Mouse (Mus musculus) heart, adult 2 months (tissue): Measurements from ENCODE around the gene Scd1. TPM values are rescaled to one million over a fixed set of nuclear protein-coding genes. Genes with fewer than 3 reads are reported as not detected.
"Not testable (repeated sequence)": the region's sequence is repeated elsewhere in the genome, so short reads cannot be mapped to it uniquely, and the experiment has no call there.

ENCODE experiments used
- DNase-seq, 2 experiments: peaks; one replicate each; pipeline ENCODE4 v3.0.0; 2021
- H3K27ac ChIP-seq: fragments of 200-600 bp; 2 replicates; pipeline ENCODE4 v1.8.1; 2022
- H3K27me3 ChIP-seq: fragments of 200-500 bp; 2 replicates; pipeline ENCODE4 v1.6.1; 2012; ENCODE audit warnings: mild to moderate bottlenecking, low read length, inconsistent platforms, mixed read lengths; ENCODE audit not compliant: control insufficient read depth, insufficient read depth
- H3K36me3 ChIP-seq: fragments of 200-500 bp; 2 replicates; pipeline ENCODE4 v1.6.1; 2012; ENCODE audit warnings: low read length, inconsistent platforms; ENCODE audit not compliant: control insufficient read depth, insufficient read depth
- H3K4me1 ChIP-seq: fragments of 200-500 bp; 2 replicates; pipeline ENCODE4 v1.6.1; 2011; ENCODE audit warnings: low read length; ENCODE audit not compliant: control insufficient read depth, insufficient read depth
- H3K4me3 ChIP-seq: fragments of 200-600 bp; 2 replicates; pipeline ENCODE4 v1.8.1; 2022
- H3K79me2 ChIP-seq: fragments of 200-500 bp; replicated peaks from 2 replicates; pipeline ENCODE4 v1.6.1; 2012; ENCODE audit warnings: mild to moderate bottlenecking, inconsistent platforms, low read length, moderate library complexity, mixed read lengths; ENCODE audit not compliant: control insufficient read depth, insufficient read depth
- H3K9ac ChIP-seq: fragments of 200-500 bp; 2 replicates; pipeline ENCODE4 v1.6.1; 2012; ENCODE audit warnings: low read depth, mild to moderate bottlenecking, control low read depth, inconsistent platforms, low read length, mixed read lengths
- CTCF ChIP-seq: fragments of 200-600 bp; IDR thresholded peaks from 2 replicates; pipeline ENCODE4 v1.8.1; 2022; ENCODE audit warnings: antibody characterized with exemption, mild to moderate bottlenecking, moderate library complexity
- EP300 ChIP-seq: fragments of 200-500 bp; IDR thresholded peaks from 2 replicates; pipeline ENCODE4 v1.6.1; 2011; ENCODE audit warnings: low read depth, low read length, control low read depth; ENCODE audit not compliant: insufficient read depth
- POLR2A ChIP-seq: fragments of 200-500 bp; IDR thresholded peaks from 2 replicates; pipeline ENCODE4 v1.6.1; 2011; ENCODE audit warnings: mild to moderate bottlenecking, low read depth, low read length, control low read depth; ENCODE audit not compliant: insufficient read depth
- WGBS: fragments of 180-500 bp; shearing (Covaris S2); methylation state at CpG from one replicate; pipeline ENCODE4 v1.1.7; 2018; 5-methylcytosine and 5-hydroxymethylcytosine counted together
- intact Hi-C: fragments of 180-260 bp; cut with DNase I; formaldehyde crosslinking; loops from one replicate; pipeline ENCODE4 v1.15.1; 2025
- polyA plus RNA-seq: library from polyadenylated mRNA; depleted of rRNA; stranded (reverse); fragments of >200 nt; gene quantifications from 2 replicates; pipeline ENCODE4 v1.2.3, GENCODE M21; 2012
- total RNA-seq, 2 experiments: library from RNA; stranded (reverse); gene quantifications; 2 replicates each; pipeline ENCODE4 v1.2.3; 2021

The Scd1 gene
- total and polyA plus RNA-seq, 3 experiments = 25.9 to 1,844 (median 31.7) TPM

DNA sequence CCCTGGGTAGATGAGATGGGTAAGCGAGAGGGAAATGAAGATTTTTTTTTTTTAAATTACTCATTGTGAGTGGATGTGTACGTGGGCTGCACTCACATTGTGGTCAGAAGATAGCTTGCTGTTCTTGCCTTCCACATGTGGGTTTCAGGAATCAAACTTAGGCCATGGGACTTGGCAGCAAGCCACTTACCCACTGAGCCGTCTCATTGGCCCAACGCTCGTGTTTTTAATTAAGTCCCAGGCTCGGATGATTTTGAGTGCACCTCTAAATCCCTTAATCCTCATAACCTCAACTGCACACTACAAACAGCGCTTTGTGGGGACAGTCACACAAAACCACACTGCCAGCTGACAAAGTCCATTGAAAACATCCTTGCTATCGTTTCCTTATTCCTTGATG, 38.3 kb downstream of the Scd1 start:
- 73% methylated on average over 8 of the region's 8 CpGs for WGBS
- TF ChIP-seq CTCF (no peak), EP300 (no peak), POLR2A (no peak)
- Histone ChIP-seq H3K79me2 (no peaks in the 10 kb centered on the region), H3K9ac (no peak overlapping the region), H3K27ac (no peak overlapping the region), H3K4me3 (no peak overlapping the region), H3K4me1 (no peaks in the 10 kb centered on the region), H3K36me3 (no peaks in the 10 kb centered on the region), H3K27me3 (no peaks in the 10 kb centered on the region)
- intact Hi-C loops = no loop called here
- no peak for DNase-seq

DNA sequence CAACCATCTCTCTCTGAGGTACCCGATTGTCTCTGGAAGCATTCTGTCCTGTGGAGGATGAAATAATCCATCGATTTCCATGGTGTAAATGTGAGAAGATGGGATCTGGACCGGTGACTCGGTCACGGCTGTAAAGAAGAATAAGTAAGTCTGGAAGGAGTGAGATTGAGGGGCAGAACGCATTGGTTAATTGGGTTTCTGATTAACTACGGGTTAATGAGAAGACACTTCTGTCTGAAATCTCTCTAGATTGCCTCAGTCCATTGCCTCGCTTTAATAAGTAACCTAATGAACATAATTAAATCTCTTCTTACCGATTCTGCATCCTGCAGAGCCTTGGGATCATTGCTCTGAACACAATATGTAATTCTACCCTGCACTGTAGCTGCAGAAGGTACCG, 40.6 kb downstream of the Scd1 start:
- H3K9ac ChIP-seq, H3K4me3 ChIP-seq, H3K27ac ChIP-seq, H3K36me3 ChIP-seq, intact Hi-C loops, H3K79me2 ChIP-seq, H3K4me1 ChIP-seq, DNase-seq, H3K27me3 ChIP-seq: not testable (repeated sequence)
- 86% methylated on average over 10 of the region's 10 CpGs for WGBS

DNA sequence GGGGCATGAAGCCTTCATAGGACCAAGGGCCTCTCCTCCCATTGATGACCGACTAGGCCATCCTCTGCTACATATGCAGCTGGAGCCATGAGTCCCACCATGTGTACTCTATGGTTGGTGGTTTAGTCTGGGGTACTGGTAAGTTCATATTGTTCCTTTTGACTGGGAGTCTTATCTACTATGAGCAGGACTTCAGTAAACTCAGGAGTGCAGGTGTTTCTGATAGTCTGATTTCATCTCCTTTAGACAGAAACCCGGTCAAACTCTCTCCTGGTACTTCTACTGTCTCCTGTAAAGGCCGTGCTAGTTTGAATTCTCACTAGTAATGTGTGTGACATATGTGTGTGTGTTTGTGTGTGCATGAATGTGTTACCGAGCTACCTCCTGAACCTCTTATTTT, 41.9 kb downstream of the Scd1 start:
- Histone ChIP-seq H3K36me3 (no peaks in the 10 kb centered on the region), H3K9ac (no peak overlapping the region), H3K79me2 (no peaks in the 10 kb centered on the region), H3K4me1 (no peaks in the 10 kb centered on the region), H3K4me3 (no peak overlapping the region), H3K27ac (no peak overlapping the region), H3K27me3 (no peaks in the 10 kb centered on the region)
- intact Hi-C loops = no loop called here
- 86% methylated on average over 4 of the region's 4 CpGs for WGBS
- no peak for DNase-seq
- no peak for TF ChIP-seq EP300
- no peak for TF ChIP-seq CTCF
- TF ChIP-seq POLR2A = no peak

DNA sequence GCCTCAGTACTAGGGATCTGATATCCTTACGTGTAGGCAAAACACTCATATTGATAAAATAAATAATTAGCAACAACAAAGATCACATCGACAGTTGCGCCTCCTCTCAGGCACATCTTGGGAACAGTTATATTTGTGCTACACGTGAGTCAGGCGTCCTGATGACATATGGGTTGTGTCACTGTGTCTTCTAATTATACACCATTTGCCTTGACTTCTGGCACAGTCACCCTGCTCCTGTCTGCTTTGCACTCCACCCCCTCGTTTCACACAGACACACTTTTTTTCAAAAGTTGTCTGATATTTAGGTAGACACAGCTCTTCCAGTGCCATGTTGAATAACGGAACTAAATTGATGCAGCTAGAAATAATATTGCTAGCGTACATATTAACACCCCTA, 43.6 kb downstream of the Scd1 start:
- Histone ChIP-seq H3K4me1 (no peaks in the 10 kb centered on the region), H3K9ac (no peak overlapping the region), H3K27ac (no peak overlapping the region), H3K36me3 (no peaks in the 10 kb centered on the region), H3K4me3 (no peak overlapping the region), H3K79me2 (no peaks in the 10 kb centered on the region), H3K27me3 (no peaks in the 10 kb centered on the region)
- no peak for DNase-seq
- WGBS = 50% methylated on average over 8 of the region's 8 CpGs
- intact Hi-C loops = no loop called here
- TF ChIP-seq POLR2A = no peak
- TF ChIP-seq EP300 = no peak
- no peak for TF ChIP-seq CTCF

DNA sequence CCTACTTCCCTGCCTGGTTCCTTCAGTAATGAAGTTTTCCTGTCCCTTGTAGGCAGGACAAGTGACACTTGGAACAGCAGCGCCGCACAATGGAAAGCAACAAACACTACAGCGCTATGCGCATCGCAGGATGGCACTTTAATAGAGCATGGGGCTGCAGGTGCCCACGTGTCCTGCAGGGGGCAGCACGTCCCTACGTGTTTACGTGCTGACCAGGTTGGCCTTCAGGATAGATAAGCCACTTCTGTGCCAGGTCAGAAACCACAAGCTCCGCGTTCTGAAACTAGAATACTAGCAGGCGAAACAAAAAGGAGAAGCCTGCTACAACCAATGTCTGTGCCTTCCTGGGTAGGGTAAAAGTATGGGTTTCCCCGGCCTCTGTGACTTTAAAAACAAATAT, 44.1 kb downstream of the Scd1 start:
- Histone ChIP-seq H3K27me3 (no peaks in the 10 kb centered on the region), H3K79me2 (no peaks in the 10 kb centered on the region), H3K36me3 (no peaks in the 10 kb centered on the region), H3K4me1 (no peaks in the 10 kb centered on the region), H3K9ac (no peak overlapping the region), H3K4me3 (no peak overlapping the region), H3K27ac (no peak overlapping the region)
- TF ChIP-seq EP300 (peak; percentile 89), POLR2A (no peak), CTCF (peak; percentile 80)
- DNase-seq = peak; percentile 54 to 56
- WGBS = 21% methylated on average over 13 of the region's 13 CpGs
- intact Hi-C loops = loop anchor here (2.0 kb wide), 1 partner anchor 119 kb away; no protein-coding TSS in a partner anchor

DNA sequence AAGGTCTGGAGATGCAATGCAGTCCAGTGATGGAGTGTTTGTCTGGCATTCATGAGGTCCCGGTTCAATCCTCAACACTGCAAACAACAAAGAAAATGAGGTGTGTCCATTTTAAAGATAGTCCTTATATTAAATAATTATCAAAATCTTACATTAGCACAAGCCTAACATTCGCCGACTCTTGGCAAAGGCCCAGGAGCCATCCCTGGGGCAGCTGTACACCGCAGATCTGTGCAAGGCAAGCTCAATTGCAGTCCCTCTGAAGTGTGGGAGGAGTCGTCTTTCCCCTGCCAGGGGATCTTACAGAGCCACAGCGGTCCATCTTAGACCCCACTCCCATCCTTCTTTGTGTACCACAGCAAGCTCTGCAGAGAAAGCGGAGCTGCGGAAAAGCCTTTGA, 49.0 kb downstream of the Scd1 start:
- TF ChIP-seq CTCF = no peak
- TF ChIP-seq POLR2A = no peak
- TF ChIP-seq EP300 = no peak
- Histone ChIP-seq H3K27ac (no peak overlapping the region), H3K27me3 (no peaks in the 10 kb centered on the region), H3K4me1 (no peaks in the 10 kb centered on the region), H3K9ac (no peak overlapping the region), H3K4me3 (no peak overlapping the region), H3K79me2 (no peaks in the 10 kb centered on the region), H3K36me3 (no peaks in the 10 kb centered on the region)
- intact Hi-C loops = no loop called here
- no peak for DNase-seq
- 57% methylated on average over 8 of the region's 8 CpGs for WGBS

DNA sequence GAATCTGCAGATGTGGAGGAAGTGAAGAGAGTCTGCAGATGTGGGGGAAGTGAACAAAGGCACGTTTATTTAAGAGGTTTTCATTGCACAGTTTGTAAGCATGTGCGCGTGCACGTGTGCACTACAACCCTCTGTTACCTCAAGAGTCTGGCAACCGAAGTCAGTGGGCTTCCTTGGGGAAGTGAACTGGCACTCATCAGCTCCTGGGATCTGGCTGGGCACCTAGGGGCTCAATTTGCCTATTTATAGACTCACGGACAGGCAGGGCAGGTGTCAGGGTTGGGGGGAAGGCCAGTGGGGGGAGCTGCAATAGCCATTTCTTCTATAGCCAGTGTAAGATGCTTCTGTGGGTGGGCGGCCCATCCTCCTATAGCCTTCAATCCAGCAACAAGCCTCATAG, 55.9 kb downstream of the Scd1 start:
- WGBS = 81% methylated on average over 7 of the region's 7 CpGs
- no peak for TF ChIP-seq EP300
- no peak for TF ChIP-seq POLR2A
- TF ChIP-seq CTCF = no peak
- Histone ChIP-seq H3K4me3 (no peak overlapping the region), H3K79me2 (no peaks in the 10 kb centered on the region), H3K27me3 (no peaks in the 10 kb centered on the region), H3K9ac (no peak overlapping the region), H3K4me1 (no peaks in the 10 kb centered on the region), H3K27ac (no peak overlapping the region), H3K36me3 (no peaks in the 10 kb centered on the region)
- intact Hi-C loops = no loop called here
- no peak for DNase-seq
